Mouse (Mus musculus) C2C12 (cell line): ENCODE measurements around the gene Ccdc77.

Experiments
- CTCF ChIP-seq: IDR thresholded peaks from one replicate; pipeline ENCODE4 v1.5.1; 2011; ENCODE audit not compliant: control insufficient read depth, insufficient read depth, insufficient read length
- MAX ChIP-seq: IDR thresholded peaks from one replicate; pipeline ENCODE4 v1.6.1; 2011; ENCODE audit warnings: mild to moderate bottlenecking, control low read depth
- USF1 ChIP-seq: IDR thresholded peaks from one replicate; pipeline ENCODE4 v1.6.1; 2011; ENCODE audit warnings: low read depth, mild to moderate bottlenecking, control low read depth, moderate library complexity

DNA sequence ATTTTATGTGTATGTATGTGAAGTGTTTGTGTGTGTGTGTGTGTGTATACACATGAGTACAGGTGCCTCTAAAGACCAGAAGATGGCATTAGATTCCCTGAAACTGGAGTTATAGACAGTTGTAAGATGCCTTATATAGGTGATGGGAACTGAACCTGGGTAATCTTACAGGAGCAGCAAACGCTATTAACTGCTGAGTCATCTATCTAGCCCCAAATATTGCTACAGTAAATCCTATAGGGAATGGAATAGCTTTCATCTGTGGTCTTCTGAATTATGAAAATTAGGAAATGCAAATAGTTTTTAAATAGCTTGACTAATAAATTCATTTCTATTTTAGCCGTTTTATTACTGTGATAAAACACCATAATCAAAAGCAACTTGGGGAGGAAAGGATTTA, 28.6 kb upstream of the Ccdc77 start:
- TF ChIP-seq CTCF (no peak), MAX (no peak), USF1 (no peak)
